In the genomic region with DNA sequence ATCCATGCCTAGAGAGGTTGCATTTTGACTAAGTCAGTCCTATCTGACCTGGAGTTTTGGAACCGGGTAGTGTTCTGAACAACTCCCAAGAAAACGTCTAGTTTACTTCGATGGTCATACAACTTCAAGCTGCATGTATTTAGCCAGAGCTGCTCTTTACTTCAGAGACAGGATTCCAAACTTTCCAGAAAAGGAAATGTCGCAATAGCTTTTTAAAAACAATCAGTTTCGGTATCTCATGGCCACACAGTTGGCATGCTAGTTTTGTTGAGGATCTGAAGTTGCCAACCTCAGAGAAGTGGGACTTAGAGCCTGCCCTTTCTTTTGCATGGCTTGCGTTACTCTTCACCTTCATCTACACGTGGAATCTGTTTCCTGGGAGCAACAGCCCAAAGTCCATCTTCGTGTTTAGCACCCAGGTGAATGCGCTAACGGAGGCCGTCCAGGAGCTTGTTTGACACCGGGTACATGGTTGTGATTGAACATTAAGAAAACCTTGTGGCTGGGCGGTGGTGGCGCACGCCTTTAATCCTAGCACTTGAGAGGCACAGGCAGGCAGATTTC, we compare ENCODE assay signal across 24 mouse cellular contexts. TPM values are rescaled to one million over a fixed set of nuclear protein-coding genes. Genes with fewer than 3 reads are reported as not detected.
DNase-seq lines count a peak whose midpoint lies in the region; TF ChIP-seq lines count a peak whose summit lies in the region.
"Had no signal": no experiment of that assay in that cellular context is flagged by ENCODE, and none has a peak within 500 bp of the region (broad histone marks: within the 10 kb centered on the region; RNA-seq: fewer than 3 reads in every experiment).

No protein-coding gene starts in this region.

- WGBS in liver, adult 2 months: 29% methylated on average over 15 of the region's 15 CpGs

- DNase-seq in adrenal gland, adult (ENCODE audit: inconsistent age in 2 of 2, low spot score in 1 of 2): peak; percentile 33 to 84
- DNase-seq in adrenal gland, postnatal 4 days (ENCODE audit: low spot score in 2 of 2): no peak
- peak; percentile 31 for DNase-seq in kidney, adult 18-20 months
- no peak for DNase-seq in kidney, postnatal 4 days
- peak; percentile 93 for DNase-seq in liver, adult 2 months (ENCODE audit: extremely low read depth, low read depth, low spot score)
- no peak for DNase-seq in liver
- peak; percentile 33 for DNase-seq in testis, postnatal 10 days (ENCODE audit: low spot score)
- no peak for DNase-seq in spleen, adult 18-20 months
- DNase-seq: cerebellum, adult 8-10 months; cerebellum, postnatal 25 days; gastrocnemius, postnatal 14 days; heart, postnatal 4 days; layer of hippocampus, postnatal 36 days; left cerebral cortex, postnatal 4 days; right cerebral cortex, postnatal 25 days; thymus, postnatal 4 days had no signal

- TF ChIP-seq CTCF in liver, adult 2 months (IDR thresholded peaks at IDR 0.05; ENCODE audit: low read depth, low read length): no peak

- H3K4me1 ChIP-seq in liver, adult 2 months (ENCODE audit: control insufficient read depth, insufficient read depth, low read length): peaks cover 3% of the 10 kb centered on the region

- H3K4me3 ChIP-seq in liver, adult 2 months (ENCODE audit: insufficient read depth, low read depth, low read length): no peak overlapping the region
- H3K4me3 ChIP-seq: forebrain, embryonic 13.5 days; hindbrain, embryonic 13.5 days; liver, embryonic 15.5 days; lung, embryonic 15.5 days; midbrain, embryonic 10.5 days; midbrain, embryonic 15.5 days; neural tube, embryonic 15.5 days had no signal

- TF ChIP-seq POLR2A in liver, adult 2 months (IDR thresholded peaks at IDR 0.05; ENCODE audit: extremely low read depth, insufficient read depth, low read length): no peak

- H3K36me3 ChIP-seq in liver, adult 2 months (ENCODE audit: control insufficient read depth, insufficient read depth, low read length): no peaks in the 10 kb centered on the region
- H3K36me3 ChIP-seq: hindbrain, embryonic 13.5 days; liver, embryonic 15.5 days; lung, embryonic 15.5 days; midbrain, embryonic 10.5 days; midbrain, embryonic 15.5 days; neural tube, embryonic 15.5 days had no signal

- no peak overlapping the region; the same call in 1 of the 2 replicates for H3K27ac ChIP-seq in liver, adult 2 months (replicated peaks; ENCODE audit: insufficient read depth, low read depth, low read length)
- H3K27ac ChIP-seq: forebrain, embryonic 13.5 days; hindbrain, embryonic 13.5 days; liver, embryonic 15.5 days; lung, embryonic 15.5 days; midbrain, embryonic 10.5 days; midbrain, embryonic 15.5 days; neural tube, embryonic 15.5 days had no signal

- H3K27me3 ChIP-seq in liver, adult 2 months (ENCODE audit: control insufficient read depth, insufficient read depth, low read length): no peaks in the 10 kb centered on the region
- H3K27me3 ChIP-seq: forebrain, embryonic 13.5 days; hindbrain, embryonic 13.5 days; liver, embryonic 15.5 days; lung, embryonic 15.5 days; midbrain, embryonic 15.5 days; neural tube, embryonic 15.5 days had no signal

- no peak overlapping the region for H3K9ac ChIP-seq in liver, adult 2 months (ENCODE audit: low read depth, low read length)
- H3K9ac ChIP-seq: forebrain, embryonic 13.5 days; hindbrain, embryonic 13.5 days; liver, embryonic 15.5 days; lung, embryonic 15.5 days; midbrain, embryonic 15.5 days; neural tube, embryonic 15.5 days had no signal

- H3K79me2 ChIP-seq in liver, adult 2 months (ENCODE audit: control insufficient read depth, insufficient read depth, low read length): no peaks in the 10 kb centered on the region

RNA-seq across cellular contexts. Expression of a gene that starts 37.0 kb away (rescaled TPM):
- 10 to 100 TPM; 15.5 to 16.0 TPM for total RNA-seq in adrenal gland, postnatal 4 days (2021)
- total RNA-seq in liver, adult 2 months (2014; rRNA removed): 0.37 TPM in 1 of 2 replicates, not detected in the other
- not detected in 2 replicates for polyA plus RNA-seq in liver, adult 2 months (2012; rRNA removed)
- total RNA-seq: megakaryocyte progenitor cell, adult 5-6 weeks had no signal

Comparison
In these comparisons a context has a peak if more than half of its experiments do, and no peak if none do; other contexts are left out.
1. DNase-seq: peak in adrenal gland, adult (2 of 2), kidney, adult 18-20 months (single experiment), liver, adult 2 months (single experiment) and testis, postnatal 10 days (single experiment); none in adrenal gland, postnatal 4 days (0 of 2), kidney, postnatal 4 days (0 of 2), liver (single experiment) and spleen, adult 18-20 months (0 of 2).
2. RNA of a gene that starts 37.0 kb away (total RNA-seq): 15.5 to 16.0 TPM in adrenal gland, postnatal 4 days; 0.37 TPM in liver, adult 2 months; every median in the first group is over 10 times any median in the second.